Mouse (Mus musculus) liver, embryonic 16.5 days (tissue): Measurements from ENCODE around the gene Lrrc30. TPM values are rescaled to one million over a fixed set of nuclear protein-coding genes. Genes with fewer than 3 reads are reported as not detected.

Source experiments
- ATAC-seq: fragments of 200-750 bp; cut with Nextera tagmentation; 2 replicates; pipeline ENCODE4 v1.8.0; 2017; ENCODE audit warnings: low read depth, mild to moderate bottlenecking, moderate number of reproducible peaks, moderate library complexity
- H3K27ac ChIP-seq: fragments of 300-500 bp; sonication (generic); 2 replicates; pipeline ENCODE4 v1.5.1; 2014; ENCODE audit warnings: mild to moderate bottlenecking, low read length
- H3K27me3 ChIP-seq: fragments of 300-500 bp; sonication (generic); 2 replicates; pipeline ENCODE4 v1.6.1; 2014; ENCODE audit warnings: low read depth, low read length, mixed read lengths; ENCODE audit not compliant: control insufficient read depth, insufficient read depth
- H3K36me3 ChIP-seq: fragments of 300-500 bp; sonication (generic); 2 replicates; pipeline ENCODE4 v1.6.1; 2014; ENCODE audit warnings: mild to moderate bottlenecking; ENCODE audit not compliant: control insufficient read depth, insufficient read depth
- H3K4me1 ChIP-seq: fragments of 300-500 bp; sonication (generic); 2 replicates; pipeline ENCODE4 v1.6.1; 2014; ENCODE audit warnings: low read depth, low read length, mixed read lengths; ENCODE audit not compliant: control insufficient read depth
- H3K4me2 ChIP-seq: fragments of 300-500 bp; sonication (generic); 2 replicates; pipeline ENCODE4 v1.6.1; 2014; ENCODE audit warnings: low read depth, low read length, mixed read lengths
- H3K4me3 ChIP-seq: fragments of 300-500 bp; sonication (generic); 2 replicates; pipeline ENCODE4 v1.5.1; 2014; ENCODE audit warnings: low read depth, mild to moderate bottlenecking, low read length
- H3K9ac ChIP-seq: fragments of 300-500 bp; sonication (generic); 2 replicates; pipeline ENCODE4 v1.6.1; 2014; ENCODE audit warnings: low read depth, low read length
- H3K9me3 ChIP-seq: fragments of 300-500 bp; sonication (generic); replicated peaks from 2 replicates; pipeline ENCODE4 v1.6.1; 2016; ENCODE audit warnings: low read length; ENCODE audit not compliant: control insufficient read depth
- WGBS: fragments of 180-500 bp; shearing (Covaris S2); extraction: QIAGEN DNeasy Blood & Tissue Kit; methylation state at CpG from one replicate; pipeline ENCODE4 v1.1.7; 2014; ENCODE audit not compliant: insufficient replicate concordance; 5-methylcytosine and 5-hydroxymethylcytosine counted together
- polyA plus RNA-seq: library from polyadenylated mRNA; unstranded; fragments of >200 nt; fragmentation: Nextera tagmentation; extraction: Ambion mirVana; gene quantifications from 2 replicates; pipeline ENCODE4 v1.2.1, GENCODE M21; 2015

Lrrc30 gene
- not detected in 2 replicates for polyA plus RNA-seq

GRCm38 (mm10) chr17:67632676-67633339 lies at the start of gene Lrrc30:
Lrrc30 (minus strand) TSS chr17:67632723.
- Histone ChIP-seq H3K9me3 (no peaks in the 10 kb centered on the region), H3K4me2 (no peak within 1 kb of the TSS), H3K36me3 (no peaks in the 10 kb centered on the region), H3K27me3 (no peaks in the 10 kb centered on the region), H3K9ac (no peak within 1 kb of the TSS), H3K4me1 (no peaks in the 10 kb centered on the region), H3K27ac (no peak within 1 kb of the TSS), H3K4me3 (no peak within 1 kb of the TSS)
- WGBS = 64% methylated on average over 13 of the region's 13 CpGs
- no peak for ATAC-seq

GRCm38 (mm10) chr17:67681084-67681483 lies 48.6 kb upstream of the Lrrc30 start:
- Histone ChIP-seq H3K27me3 (no peaks in the 10 kb centered on the region), H3K4me3 (no peak overlapping the region), H3K9ac (no peak overlapping the region), H3K9me3 (no peaks in the 10 kb centered on the region), H3K36me3 (no peaks in the 10 kb centered on the region), H3K4me1 (no peaks in the 10 kb centered on the region), H3K4me2 (no peak overlapping the region), H3K27ac (no peak overlapping the region)
- WGBS = 56% methylated on average over 6 of the region's 6 CpGs
- no peak for ATAC-seq

GRCm38 (mm10) chr17:67678576-67678975 lies 46.1 kb upstream of the Lrrc30 start:
- ATAC-seq = no peak
- H3K4me1 ChIP-seq = no peaks in the 10 kb centered on the region
- no peaks in the 10 kb centered on the region for H3K27me3 ChIP-seq
- no peaks in the 10 kb centered on the region for H3K36me3 ChIP-seq
- no peak overlapping the region for H3K4me2 ChIP-seq
- H3K9me3 ChIP-seq = no peaks in the 10 kb centered on the region
- H3K4me3 ChIP-seq = no peak overlapping the region
- H3K9ac ChIP-seq = no peak overlapping the region
- WGBS = 35% methylated on average over 1 of the region's 1 CpGs
- no peak overlapping the region for H3K27ac ChIP-seq

- H3K9me3 ChIP-seq = no peaks in the 10 kb centered on the region
- no peak for ATAC-seq
- no peaks in the 10 kb centered on the region for H3K4me1 ChIP-seq
- no peaks in the 10 kb centered on the region for H3K27me3 ChIP-seq
- H3K9ac ChIP-seq = no peak overlapping the region
- H3K27ac ChIP-seq = no peak overlapping the region
- H3K4me3 ChIP-seq = no peak overlapping the region
- 17% methylated on average over 3 of the region's 3 CpGs for WGBS
- no peaks in the 10 kb centered on the region for H3K36me3 ChIP-seq
- no peak overlapping the region for H3K4me2 ChIP-seq
These were observed 35.5 kb upstream of the Lrrc30 start for GRCm38 (mm10) chr17:67667981-67668380.

- Histone ChIP-seq H3K4me1 (no peaks in the 10 kb centered on the region), H3K4me3 (no peak overlapping the region), H3K4me2 (no peak overlapping the region), H3K9me3 (no peaks in the 10 kb centered on the region), H3K27me3 (no peaks in the 10 kb centered on the region), H3K36me3 (no peaks in the 10 kb centered on the region), H3K9ac (no peak overlapping the region), H3K27ac (no peak overlapping the region)
- 40% methylated on average over 5 of the region's 5 CpGs for WGBS
- no peak for ATAC-seq
These were observed 34.5 kb upstream of the Lrrc30 start for GRCm38 (mm10) chr17:67666981-67667380.

- ATAC-seq = no peak
- H3K9ac ChIP-seq = no peak overlapping the region
These were observed 31.8 kb upstream of the Lrrc30 start for GRCm38 (mm10) chr17:67664299-67664698.

GRCm38 (mm10) chr17:67651506-67651905 lies 19.0 kb upstream of the Lrrc30 start:
- Histone ChIP-seq H3K27ac (no peak overlapping the region), H3K4me2 (no peak overlapping the region), H3K9me3 (no peaks in the 10 kb centered on the region), H3K27me3 (no peaks in the 10 kb centered on the region), H3K4me1 (no peaks in the 10 kb centered on the region), H3K36me3 (no peaks in the 10 kb centered on the region), H3K9ac (no peak overlapping the region), H3K4me3 (no peak overlapping the region)
- ATAC-seq = no peak
- WGBS = 17% methylated on average over 4 of the region's 4 CpGs

More at GRCm38 (mm10) chr17:67664299-67664698, 31.8 kb upstream of the Lrrc30 start:
- Histone ChIP-seq H3K27ac (no peak overlapping the region), H3K4me2 (no peak overlapping the region), H3K4me3 (no peak overlapping the region), H3K4me1 (no peaks in the 10 kb centered on the region), H3K36me3 (no peaks in the 10 kb centered on the region), H3K27me3 (no peaks in the 10 kb centered on the region), H3K9me3 (no peaks in the 10 kb centered on the region)
- 30% methylated on average over 3 of the region's 3 CpGs for WGBS

GRCm38 (mm10) chr17:67641627-67642026 lies 9.1 kb upstream of the Lrrc30 start:
- no peaks in the 10 kb centered on the region for H3K9me3 ChIP-seq
- no peaks in the 10 kb centered on the region for H3K4me1 ChIP-seq
- H3K4me3 ChIP-seq = no peak overlapping the region
- H3K36me3 ChIP-seq = no peaks in the 10 kb centered on the region
- no peak overlapping the region for H3K4me2 ChIP-seq
- H3K9ac ChIP-seq = no peak overlapping the region
- H3K27me3 ChIP-seq = no peaks in the 10 kb centered on the region
- no peak overlapping the region for H3K27ac ChIP-seq
- no peak for ATAC-seq

- Histone ChIP-seq H3K9me3 (no peaks in the 10 kb centered on the region), H3K4me2 (no peak overlapping the region), H3K9ac (no peak overlapping the region), H3K27me3 (no peaks in the 10 kb centered on the region), H3K27ac (no peak overlapping the region), H3K4me1 (no peaks in the 10 kb centered on the region), H3K4me3 (no peak overlapping the region), H3K36me3 (no peaks in the 10 kb centered on the region)
- 63% methylated on average over 10 of the region's 10 CpGs for WGBS
- no peak for ATAC-seq
These were observed 5.7 kb upstream of the Lrrc30 start for GRCm38 (mm10) chr17:67638119-67638810.
